Mouse (Mus musculus) megakaryocyte, adult 5-6 weeks (primary cell): ENCODE results near the gene St8sia4. TPM values are rescaled to one million over a fixed set of nuclear protein-coding genes. Genes with fewer than 3 reads are reported as not detected.
"Not testable (repeated sequence)": the region's sequence is repeated elsewhere in the genome, so short reads cannot be mapped to it uniquely, and the experiment has no call there.

ENCODE experiments used
- ATAC-seq: 2 replicates; pipeline ENCODE4 v1.8.0; 2016; ENCODE audit warnings: mild to moderate bottlenecking, inconsistent platforms; ENCODE audit not compliant: poor library complexity, severe bottlenecking
- total RNA-seq, 2 experiments: library from RNA; stranded (forward) in 1 of 2; stranded (reverse) in 1 of 2; fragments of 153-499, 151-499 nt in 1 of 2; fragments of 221-1000, 200-1000 nt in 1 of 2; gene quantifications; 2 replicates each; pipeline versions ENCODE4 v1.2.3 to v1.2.4; 2015 to 2017

Gene St8sia4
- total RNA-seq, 2 experiments from 2014 or later, result 208 to 226 TPM

GRCm38 (mm10) chr1:95598108-95598507 is 69.3 kb downstream of the St8sia4 start:
- ATAC-seq, result peak; percentile 95

DNA sequence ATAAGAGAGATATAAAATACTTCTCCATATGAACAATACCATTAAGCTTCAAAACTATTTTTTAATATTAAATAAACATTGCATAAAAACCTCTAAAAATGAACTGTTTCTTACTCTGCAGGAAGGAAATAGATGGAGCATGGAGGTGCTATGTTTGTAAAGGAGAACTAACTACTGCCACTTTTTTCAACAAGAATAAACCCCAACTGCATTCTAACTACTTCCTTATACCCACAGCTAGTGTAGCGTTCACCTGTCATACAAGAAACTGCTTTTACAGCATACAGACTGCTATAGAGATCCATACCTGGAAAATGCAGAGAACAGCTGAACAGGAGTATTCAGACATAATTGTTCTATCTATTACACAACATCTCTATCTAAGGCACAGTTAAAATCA is 70.5 kb downstream of the St8sia4 start:
- peak; percentile 57 for ATAC-seq

DNA sequence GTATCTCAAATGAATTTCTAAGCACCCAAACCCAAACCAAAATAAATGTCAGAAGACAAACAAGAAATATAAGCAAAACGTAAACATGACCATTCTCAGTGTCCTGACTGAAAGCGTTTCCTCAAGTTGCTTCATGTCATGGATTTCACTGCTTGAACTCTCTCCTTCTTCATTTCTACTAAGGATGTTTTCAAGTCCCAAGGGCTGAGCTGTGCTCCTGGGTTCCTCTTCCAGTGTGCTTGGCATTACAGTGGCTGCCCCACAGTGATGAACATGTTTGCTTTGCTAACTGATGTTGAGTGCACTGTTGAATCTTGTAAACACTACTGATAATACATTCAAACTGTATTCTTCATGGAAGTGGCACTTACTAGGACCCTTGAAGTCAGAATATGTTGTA is 76.3 kb downstream of the St8sia4 start:
- ATAC-seq, result peak; percentile 39; the same call in 1 of the 2 replicates

DNA sequence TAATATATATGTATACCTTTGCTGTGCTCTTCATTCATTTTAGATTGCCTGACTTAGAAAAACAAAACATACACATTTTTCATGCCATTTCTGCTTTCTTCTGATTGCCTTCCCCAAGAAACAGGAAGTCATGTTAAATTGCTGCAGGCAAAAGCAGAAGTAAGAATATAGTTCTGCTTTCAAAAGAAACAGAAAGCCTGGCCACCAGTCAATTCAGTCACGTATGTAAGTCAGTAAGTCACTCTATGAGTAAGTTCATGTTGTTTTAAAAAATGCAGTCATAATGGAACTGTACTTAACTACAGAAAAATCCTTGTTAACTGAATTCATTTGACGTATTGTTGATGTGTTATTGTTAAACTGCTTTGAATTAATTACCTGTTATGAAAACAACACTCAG is 77.3 kb downstream of the St8sia4 start:
- peak; percentile 96 for ATAC-seq

DNA sequence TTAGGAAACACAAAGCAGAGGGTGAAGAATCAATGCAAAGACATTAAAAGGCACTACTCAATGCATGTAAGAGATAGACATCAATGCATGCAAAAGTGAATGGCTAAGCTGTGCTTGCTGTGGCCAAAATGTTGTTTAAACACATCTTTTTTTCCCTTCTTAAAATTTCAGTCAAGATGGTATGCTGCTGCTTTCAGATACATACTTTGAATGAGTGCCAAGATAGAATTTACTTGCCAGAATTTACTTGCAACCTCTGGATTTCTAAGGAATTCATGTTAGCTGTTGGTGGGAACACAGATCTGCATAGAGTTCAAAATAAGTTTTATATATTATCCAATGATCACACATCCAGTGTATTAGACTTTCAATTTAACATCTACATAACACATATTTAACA is 77.9 kb downstream of the St8sia4 start:
- ATAC-seq, result no peak

GRCm38 (mm10) chr1:95583310-95583709 is 84.1 kb downstream of the St8sia4 start:
- ATAC-seq, result no peak

- no peak for ATAC-seq
Observed at GRCm38 (mm10) chr1:95582264-95582663, 85.1 kb downstream of the St8sia4 start.

DNA sequence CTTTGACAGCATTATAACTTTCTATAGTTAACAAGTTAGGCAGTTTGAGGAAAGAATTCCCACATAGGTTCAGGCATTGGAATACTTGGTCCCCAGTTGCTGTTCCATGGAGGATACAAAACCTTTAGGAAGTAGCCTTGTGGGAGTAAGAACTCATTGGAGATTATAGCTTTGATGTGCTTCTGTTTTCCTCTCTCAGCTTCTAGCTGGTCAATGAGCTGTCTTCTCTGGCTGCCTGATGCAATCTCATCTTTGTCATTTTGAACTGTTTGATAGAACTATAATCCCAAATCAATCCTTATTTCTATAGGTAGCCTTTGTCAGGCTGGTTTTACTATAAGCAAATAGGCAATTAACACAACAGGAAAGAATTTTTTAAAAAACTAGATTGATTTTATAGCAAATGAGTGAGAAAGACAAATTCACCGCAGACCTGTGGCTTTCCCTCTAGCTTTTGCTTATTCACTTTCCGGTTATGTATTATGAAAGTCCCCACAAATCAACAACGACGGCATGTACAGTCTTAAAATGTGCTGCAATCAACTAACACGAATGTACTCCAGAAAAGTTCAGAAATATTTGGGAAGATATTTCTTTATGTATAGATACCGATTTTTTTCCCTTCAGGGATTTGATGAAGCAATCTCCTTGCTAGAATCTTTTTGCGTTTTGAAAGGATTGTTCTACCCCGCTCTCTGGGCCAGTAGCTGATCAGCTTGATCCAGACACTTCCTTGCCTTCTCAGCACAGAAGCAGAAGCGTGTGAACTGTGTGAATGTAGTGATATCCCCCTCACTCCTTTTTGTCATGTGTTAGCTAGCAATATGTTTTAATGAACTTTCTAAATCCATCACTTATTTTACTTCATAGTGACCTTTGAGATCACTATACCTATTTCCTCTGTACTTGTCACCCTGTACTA is 94.5 kb downstream of the St8sia4 start:
- ATAC-seq, result peak; percentile 91

GRCm38 (mm10) chr1:95571106-95571505 is 96.3 kb downstream of the St8sia4 start:
- peak; percentile 34; the same call in 1 of the 2 replicates for ATAC-seq

GRCm38 (mm10) chr1:95554556-95554955 is 112.8 kb downstream of the St8sia4 start:
- not testable (repeated sequence) for ATAC-seq

DNA sequence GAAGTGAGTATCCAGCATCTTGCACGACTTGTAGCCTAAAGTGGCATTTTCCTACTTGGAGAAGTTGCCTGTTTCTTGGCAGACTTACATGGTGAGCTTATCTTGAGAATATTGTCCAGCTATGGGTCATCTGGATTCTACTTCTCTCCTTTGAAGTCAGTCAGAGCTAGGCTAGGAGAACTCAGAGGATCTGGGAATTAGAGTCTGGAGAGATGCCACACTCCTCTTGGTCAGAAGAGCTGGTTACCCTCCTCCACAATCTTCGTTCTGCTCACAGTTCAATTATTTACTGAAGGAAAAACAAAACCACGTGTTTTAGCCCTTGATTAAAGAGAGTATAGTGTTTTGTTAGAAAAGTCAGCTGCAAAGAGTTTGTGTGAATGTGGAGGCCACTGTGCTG is 125.9 kb downstream of the St8sia4 start:
- no peak for ATAC-seq
